1 mouse cellular context compared by ENCODE assay signal in the genomic region with DNA sequence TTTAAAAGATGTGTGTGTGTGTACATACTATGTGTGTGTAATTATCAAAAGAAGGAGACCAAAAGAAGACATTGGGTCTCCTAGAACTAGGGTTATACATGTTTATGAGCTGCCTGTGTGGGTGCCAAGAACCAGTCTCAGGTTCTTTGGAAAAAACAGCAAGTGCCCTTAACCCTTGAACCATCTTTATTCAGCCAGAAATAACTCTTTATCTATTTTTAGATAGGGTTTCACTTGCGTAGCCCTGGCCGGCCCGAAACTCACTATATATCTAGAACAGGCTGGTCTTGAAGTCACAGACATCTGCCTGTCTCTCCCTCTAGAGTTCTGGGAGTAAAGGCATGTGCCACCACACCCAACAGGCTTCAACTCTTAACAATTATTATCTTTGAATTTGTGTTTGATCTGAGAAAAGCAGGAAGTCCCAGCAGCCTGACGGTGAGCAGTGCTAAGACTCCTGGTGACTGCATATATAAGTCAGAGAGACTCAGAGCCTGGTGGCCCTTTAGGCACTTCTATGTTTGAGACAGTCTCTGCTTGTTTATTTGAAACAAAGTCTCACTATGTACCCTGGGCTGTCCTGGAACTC.
A peak's percentile ranks its signal among the peaks of the same experiment; 100 is the strongest.
TF ChIP-seq lines count a peak whose summit lies in the region.

No protein-coding gene starts in this region.

TF ChIP-seq in MEL, 35 proteins besides CTCF, POLR2A, EP300 and RAD21 (continued from another document):
- TF ChIP-seq TCF12 (IDR thresholded peaks at IDR 0.05; ENCODE audit: low read depth, low read length) (peak; percentile 65; the same call in 1 of the 2 replicates), JUND (IDR thresholded peaks at IDR 0.05; ENCODE audit: low read depth, low read length) (no peak), KAT2A (conservative IDR thresholded peaks at IDR 0.05; ENCODE audit: low read depth, low read length) (no peak), MAX (IDR thresholded peaks at IDR 0.05; ENCODE audit: low read length) (peak; percentile 44; the same call in 1 of the 2 replicates), POLR2AphosphoS2 (IDR thresholded peaks at IDR 0.05; ENCODE audit: low read length) (no peak), SMC3 (IDR thresholded peaks at IDR 0.05; ENCODE audit: low read depth, low read length) (no peak), MYB (IDR thresholded peaks at IDR 0.05; ENCODE audit: low read depth, low read length) (no peak), UBTF (IDR thresholded peaks at IDR 0.05; ENCODE audit: borderline replicate concordance, insufficient read depth, low read depth, low read length) (no peak), HCFC1 (IDR thresholded peaks at IDR 0.05; ENCODE audit: low read depth, low read length) (no peak), MAFK (IDR thresholded peaks at IDR 0.05; ENCODE audit: borderline replicate concordance, low read depth, low read length) (no peak), USF2 (IDR thresholded peaks at IDR 0.05; ENCODE audit: borderline replicate concordance in 1 of 2, insufficient read depth in 1 of 2, low read depth in 1 of 2, low read length in 2 of 2) (no peak), NRF1 (IDR thresholded peaks at IDR 0.05; ENCODE audit: insufficient read depth, low read depth, low read length, poor library complexity, severe bottlenecking) (no peak), MXI1 (IDR thresholded peaks at IDR 0.05; ENCODE audit: low read depth, low read length) (peak; percentile 67), CHD2 (IDR thresholded peaks at IDR 0.05; ENCODE audit: low read length) (no peak), MAZ (IDR thresholded peaks at IDR 0.05; ENCODE audit: low read depth, low read length) (no peak), ZC3H11A (IDR thresholded peaks at IDR 0.05; ENCODE audit: low read depth, low read length) (no peak), NELFE (IDR thresholded peaks at IDR 0.05; ENCODE audit: low read depth, low read length) (no peak), ZNF384 (IDR thresholded peaks at IDR 0.05; ENCODE audit: low read depth, low read length) (no peak), ETS1 (IDR thresholded peaks at IDR 0.05; ENCODE audit: low read depth, low read length) (peak; percentile 80), RCOR1 (IDR thresholded peaks at IDR 0.05; ENCODE audit: low read depth, low read length) (no peak)
